Mouse (Mus musculus) myocyte (in vitro differentiated cells): Measurements from ENCODE around the gene Hspa1l. TPM values are rescaled to one million over a fixed set of nuclear protein-coding genes. Genes with fewer than 3 reads are reported as not detected.

Experiments used
- H3K27me3 ChIP-seq: one replicate; pipeline ENCODE4 v1.6.1; 2011; ENCODE audit not compliant: control insufficient read depth, insufficient read depth, insufficient read length
- H3K36me3 ChIP-seq: one replicate; pipeline ENCODE4 v1.6.1; 2011; ENCODE audit not compliant: control insufficient read depth, insufficient read depth
- H3K4me2 ChIP-seq: one replicate; pipeline ENCODE4 v1.6.1; 2011; ENCODE audit warnings: low read depth, control low read depth
- H3K4me3 ChIP-seq: one replicate; pipeline ENCODE4 v1.5.1; 2011; ENCODE audit warnings: mild to moderate bottlenecking, control low read depth, moderate library complexity
- H3K79me2 ChIP-seq: one replicate; pipeline ENCODE4 v1.6.1; 2011; ENCODE audit not compliant: control insufficient read depth, insufficient read depth
- H3ac ChIP-seq: one replicate; pipeline ENCODE4 v1.6.1; 2011; ENCODE audit not compliant: control insufficient read depth, insufficient read length
- CEBPB ChIP-seq: IDR thresholded peaks from 2 replicates; pipeline ENCODE4 v1.6.1; 2011; ENCODE audit warnings: mild to moderate bottlenecking, moderate library complexity; ENCODE audit not compliant: poor library complexity, insufficient read depth, severe bottlenecking
- E2F4 ChIP-seq: IDR thresholded peaks from one replicate; pipeline ENCODE4 v1.6.1; 2011; ENCODE audit warnings: mild to moderate bottlenecking, control low read depth, moderate library complexity; ENCODE audit not compliant: insufficient read depth
- MAX ChIP-seq: IDR thresholded peaks from one replicate; pipeline ENCODE4 v1.6.1; 2011; ENCODE audit warnings: low read depth, mild to moderate bottlenecking, control low read depth
- MYOD1 ChIP-seq, 3 experiments: IDR thresholded peaks; one replicate each; pipeline ENCODE4 v1.6.1; 2011; ENCODE audit warnings: control low read depth in 2 of 3, low read depth in 2 of 3, mild to moderate bottlenecking in 2 of 3, moderate library complexity in 1 of 3; ENCODE audit not compliant: insufficient read length in 2 of 3, control insufficient read depth in 1 of 3
- MYOG ChIP-seq, 3 experiments: IDR thresholded peaks; one replicate each; pipeline ENCODE4 v1.6.1; 2011; ENCODE audit warnings: control low read depth in 2 of 3, low read depth in 2 of 3, mild to moderate bottlenecking in 2 of 3; ENCODE audit not compliant: insufficient read length in 2 of 3, control insufficient read depth in 1 of 3, insufficient read depth in 1 of 3
- POLR2A ChIP-seq: IDR thresholded peaks from one replicate; pipeline ENCODE4 v1.6.1; 2011; ENCODE audit warnings: low read depth, mild to moderate bottlenecking, control low read depth, moderate library complexity; ENCODE audit not compliant: insufficient read length
- POLR2AphosphoS2 ChIP-seq: IDR thresholded peaks from one replicate; pipeline ENCODE4 v1.6.1; 2011; ENCODE audit warnings: low read depth, control low read depth; ENCODE audit not compliant: insufficient read length
- REST ChIP-seq: IDR thresholded peaks from one replicate; pipeline ENCODE4 v1.6.1; 2011; ENCODE audit warnings: mild to moderate bottlenecking, control low read depth, moderate library complexity; ENCODE audit not compliant: insufficient read depth, insufficient read length
- SRF ChIP-seq: IDR thresholded peaks from one replicate; pipeline ENCODE4 v1.6.1; 2011; ENCODE audit warnings: low read depth; ENCODE audit not compliant: control insufficient read depth, insufficient read length
- TCF12 ChIP-seq: IDR thresholded peaks from one replicate; pipeline ENCODE4 v1.6.1; 2011; ENCODE audit warnings: mild to moderate bottlenecking, control low read depth; ENCODE audit not compliant: poor library complexity, insufficient read depth, severe bottlenecking
- TCF3 ChIP-seq: IDR thresholded peaks from one replicate; pipeline ENCODE4 v1.6.1; 2011; ENCODE audit warnings: low read depth, control low read depth; ENCODE audit not compliant: insufficient read length
- USF1 ChIP-seq: IDR thresholded peaks from one replicate; pipeline ENCODE4 v1.6.1; 2011; ENCODE audit warnings: low read depth, mild to moderate bottlenecking, control low read depth, moderate library complexity
- polyA plus RNA-seq: library from polyadenylated mRNA; unstranded; fragments of >200 nt; fragmentation: generic; extraction: Trizol; gene quantifications from one replicate; pipeline ENCODE4 v1.2.1, GENCODE M21; 2012; ENCODE audit warnings: missing spikeins

The Hspa1l gene
- polyA plus RNA-seq, 1 experiment, result 1.3 TPM

DNA sequence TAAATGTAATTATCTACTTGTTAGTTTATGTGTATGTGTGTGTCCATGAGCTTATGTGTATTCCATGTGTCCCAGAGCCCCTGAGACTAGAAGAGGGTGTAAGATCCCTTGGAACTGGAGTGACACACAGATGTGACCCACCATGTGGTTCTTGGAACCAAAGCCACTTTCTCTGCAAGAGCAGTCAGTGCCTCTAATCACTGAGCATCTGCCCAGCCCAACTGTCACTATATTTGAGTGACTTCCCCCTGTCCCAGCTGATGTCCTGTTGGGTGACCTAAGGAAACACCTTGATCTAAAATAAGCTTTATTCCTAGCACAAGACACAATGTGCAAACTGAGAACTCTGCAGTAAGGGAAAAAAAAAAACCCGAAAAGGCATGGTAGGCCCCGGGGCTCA is 55.8 kb downstream of the Hspa1l start:
- no peak overlapping the region for H3ac ChIP-seq
- H3K36me3 ChIP-seq, result no peaks in the 10 kb centered on the region
- TF ChIP-seq TCF12, result no peak
- no peak for TF ChIP-seq MYOG (IDR thresholded peaks at IDR 0.05; ENCODE audit: control insufficient read depth in 1 of 3, insufficient read depth in 1 of 3, insufficient read length in 2 of 3, low read depth in 2 of 3)
- TF ChIP-seq POLR2AphosphoS2, result no peak
- TF ChIP-seq REST, result no peak
- no peak for TF ChIP-seq MYOD1 (IDR thresholded peaks at IDR 0.05; ENCODE audit: control insufficient read depth in 1 of 3, insufficient read length in 2 of 3, low read depth in 2 of 3)
- TF ChIP-seq CEBPB, result no peak
- no peak for TF ChIP-seq E2F4
- TF ChIP-seq SRF, result no peak
- no peak for TF ChIP-seq TCF3
- TF ChIP-seq USF1, result no peak
- no peak for TF ChIP-seq POLR2A
- no peak for TF ChIP-seq MAX
- no peaks in the 10 kb centered on the region for H3K79me2 ChIP-seq
- H3K4me2 ChIP-seq, result no peak overlapping the region
- no peaks in the 10 kb centered on the region for H3K27me3 ChIP-seq
- H3K4me3 ChIP-seq, result no peak overlapping the region

Other genes with a start within 250 kb of the Hspa1l start
- gene C4b, start 228.8 kb upstream of the Hspa1l start, polyA plus RNA-seq, result not detected
- gene Cyp21a1, start 168.1 kb upstream of the Hspa1l start, polyA plus RNA-seq, result not detected
- gene Stk19, start 135.8 kb upstream of the Hspa1l start, polyA plus RNA-seq, result 29.9 TPM
- 25.7 TPM for gene Dxo, start 135.7 kb upstream of the Hspa1l start, polyA plus RNA-seq
- 38.4 TPM for gene Skiv2l, start 122.5 kb upstream of the Hspa1l start, polyA plus RNA-seq
- gene Nelfe, start 122.3 kb upstream of the Hspa1l start, polyA plus RNA-seq, result 60.0 TPM
- gene Cfb, start 110.2 kb upstream of the Hspa1l start, polyA plus RNA-seq, result 0.37 TPM
- 10.2 TPM for gene Zbtb12, start 93.2 kb upstream of the Hspa1l start, polyA plus RNA-seq
- gene Gm20547, start 90.7 kb upstream of the Hspa1l start, polyA plus RNA-seq, result not detected
- gene C2, start 74.4 kb upstream of the Hspa1l start, polyA plus RNA-seq, result 0.43 TPM
- gene Ehmt2, start 74.2 kb upstream of the Hspa1l start, polyA plus RNA-seq, result 94.5 TPM
- 14.6 TPM for gene Slc44a4, start 58.2 kb upstream of the Hspa1l start, polyA plus RNA-seq
- gene Neu1, start 41.5 kb upstream of the Hspa1l start, polyA plus RNA-seq, result 30.1 TPM
- gene Hspa1b, start 13.5 kb upstream of the Hspa1l start, polyA plus RNA-seq, result 7.3 TPM
- gene Gm20481, start 2.8 kb upstream of the Hspa1l start, polyA plus RNA-seq, result not detected
- gene Hspa1a, start 547 bp upstream of the Hspa1l start, polyA plus RNA-seq, result 1.8 TPM
- 52.3 TPM for gene Lsm2, start 9.2 kb downstream of the Hspa1l start, polyA plus RNA-seq
- 208 TPM for gene Vars, start 28.3 kb downstream of the Hspa1l start, polyA plus RNA-seq
- 0.05 TPM for gene Vwa7, start 43.9 kb downstream of the Hspa1l start, polyA plus RNA-seq
- 0.14 TPM for gene Sapcd1, start 55.3 kb downstream of the Hspa1l start, polyA plus RNA-seq
- 2.1 TPM for gene Msh5, start 74.0 kb downstream of the Hspa1l start, polyA plus RNA-seq
- gene Clic1, start 77.3 kb downstream of the Hspa1l start, polyA plus RNA-seq, result 412 TPM
- gene Ddah2, start 86.3 kb downstream of the Hspa1l start, polyA plus RNA-seq, result 101 TPM
- gene Ly6g6c, start 92.7 kb downstream of the Hspa1l start, polyA plus RNA-seq, result 0.18 TPM
- not detected for gene Mpig6b, start 93.5 kb downstream of the Hspa1l start, polyA plus RNA-seq
- gene Ly6g6e, start 104.2 kb downstream of the Hspa1l start, polyA plus RNA-seq, result not detected
- gene Ly6g6d, start 105.4 kb downstream of the Hspa1l start, polyA plus RNA-seq, result not detected
- gene Ly6g6f, start 112.9 kb downstream of the Hspa1l start, polyA plus RNA-seq, result not detected
- gene Abhd16a, start 116.6 kb downstream of the Hspa1l start, polyA plus RNA-seq, result 64.7 TPM
- not detected for gene Ly6g5c, start 135.6 kb downstream of the Hspa1l start, polyA plus RNA-seq
- 0.11 TPM for gene Ly6g5b, start 142.7 kb downstream of the Hspa1l start, polyA plus RNA-seq
- 17.4 TPM for gene Gpank1, start 148.8 kb downstream of the Hspa1l start, polyA plus RNA-seq
- gene Csnk2b, start 149.3 kb downstream of the Hspa1l start, polyA plus RNA-seq, result 320 TPM
- 12.8 TPM for gene D17H6S53E, start 153.7 kb downstream of the Hspa1l start, polyA plus RNA-seq
- gene Apom, start 159.3 kb downstream of the Hspa1l start, polyA plus RNA-seq, result 0.18 TPM
- 271 TPM for gene Bag6, start 162.5 kb downstream of the Hspa1l start, polyA plus RNA-seq
- gene Prrc2a, start 192.2 kb downstream of the Hspa1l start, polyA plus RNA-seq, result 153 TPM
- not detected for gene Aif1, start 203.4 kb downstream of the Hspa1l start, polyA plus RNA-seq
- gene Lst1, start 215.7 kb downstream of the Hspa1l start, polyA plus RNA-seq, result 4.3 TPM
- gene Ltb, start 221.7 kb downstream of the Hspa1l start, polyA plus RNA-seq, result 0.05 TPM
- 0.05 TPM for gene Tnf, start 229.3 kb downstream of the Hspa1l start, polyA plus RNA-seq
- gene Lta, start 232.6 kb downstream of the Hspa1l start, polyA plus RNA-seq, result 0.26 TPM
- gene Gm16181, start 248.1 kb downstream of the Hspa1l start, polyA plus RNA-seq, result 0.18 TPM